Comparison of ENCODE assay signal across 9 mouse cellular contexts in genomic region chr12:54060732-54061131, GRCm38 (mm10).
DNase-seq lines count a peak whose midpoint lies in the region; ATAC-seq lines count a peak whose summit lies in the region.
"Had no signal": no experiment of that assay in that cellular context is flagged by ENCODE, and none has a peak within 500 bp of the region (broad histone marks: within the 10 kb centered on the region; RNA-seq: fewer than 3 reads in every experiment).

No protein-coding gene starts in this region.

- no peak overlapping the region for H3K27ac ChIP-seq in intestine, embryonic 14.5 days (ENCODE audit: low read depth)
- no peak overlapping the region for H3K27ac ChIP-seq in midbrain, embryonic 16.5 days (ENCODE audit: low read length)
- H3K27ac ChIP-seq in stomach, embryonic 15.5 days = no peak overlapping the region

- H3K4me1 ChIP-seq in intestine, embryonic 14.5 days (replicated peaks; ENCODE audit: control insufficient read depth, insufficient read depth, low read length) = no peaks in the 10 kb centered on the region
- H3K4me1 ChIP-seq in midbrain, embryonic 16.5 days (ENCODE audit: control insufficient read depth, insufficient read depth, low read length) = peaks cover 3% of the 10 kb centered on the region
- H3K4me1 ChIP-seq in stomach, embryonic 15.5 days = no peaks in the 10 kb centered on the region

- H3K9me3 ChIP-seq in intestine, embryonic 14.5 days (ENCODE audit: control insufficient read depth, low read length) = no peaks in the 10 kb centered on the region
- no peaks in the 10 kb centered on the region for H3K9me3 ChIP-seq in midbrain, embryonic 16.5 days (replicated peaks; ENCODE audit: control insufficient read depth, low read length, poor library complexity, severe bottlenecking)
- H3K9me3 ChIP-seq in stomach, embryonic 15.5 days = no peaks in the 10 kb centered on the region

- H3K27me3 ChIP-seq in intestine, embryonic 14.5 days (replicated peaks; ENCODE audit: control insufficient read depth, insufficient read depth, low read length) = peaks cover 2% of the 10 kb centered on the region; the same call in 1 of the 2 replicates
- no peaks in the 10 kb centered on the region for H3K27me3 ChIP-seq in midbrain, embryonic 16.5 days (ENCODE audit: control insufficient read depth, insufficient read depth, low read depth, low read length)
- H3K27me3 ChIP-seq in stomach, embryonic 15.5 days (replicated peaks) = no peaks in the 10 kb centered on the region

- intact Hi-C loops in left cerebral cortex, postnatal 10 days (cut with DNase I) = loop anchor here (5.0 to 10.0 kb wide), 4 partner anchors 316 to 1138 kb away; no protein-coding TSS in a partner anchor

- DNase-seq in cerebellum, adult 11 months = peak; percentile 14
- DNase-seq in cerebellum, adult 11-12 months = no peak
- peak; percentile 33 for DNase-seq in cerebellum, adult 8-10 months
- peak; percentile 42 to 82 for DNase-seq in frontal cortex, postnatal 10 days (ENCODE audit: low spot score in 2 of 2)
- DNase-seq in intestine, embryonic 14.5 days (ENCODE audit: low spot score) = peak; percentile 93
- peak; percentile 79 to 85 for DNase-seq in left cerebral cortex, postnatal 10 days (ENCODE audit: extremely low spot score in 1 of 2, low spot score in 2 of 2)

- H3K36me3 ChIP-seq in intestine, embryonic 14.5 days (ENCODE audit: control insufficient read depth, insufficient read depth, low read length) = no peaks in the 10 kb centered on the region
- no peaks in the 10 kb centered on the region for H3K36me3 ChIP-seq in midbrain, embryonic 16.5 days (ENCODE audit: control insufficient read depth, insufficient read depth, low read length)
- H3K36me3 ChIP-seq in stomach, embryonic 15.5 days = no peaks in the 10 kb centered on the region

- H3K4me3 ChIP-seq in intestine, embryonic 14.5 days (ENCODE audit: low read depth, low read length) = no peak overlapping the region
- H3K4me3 ChIP-seq in midbrain, embryonic 16.5 days (ENCODE audit: low read depth, low read length) = no peak overlapping the region
- no peak overlapping the region for H3K4me3 ChIP-seq in stomach, embryonic 15.5 days (replicated peaks)
- H3K4me3 ChIP-seq: megakaryocyte, embryonic 14.5 days had no signal

- no peak overlapping the region for H3K4me2 ChIP-seq in intestine, embryonic 14.5 days (ENCODE audit: low read length)
- H3K4me2 ChIP-seq in midbrain, embryonic 16.5 days (ENCODE audit: low read length) = no peak overlapping the region
- H3K4me2 ChIP-seq in stomach, embryonic 15.5 days = no peak overlapping the region

- ATAC-seq in intestine, embryonic 14.5 days (replicated peaks; ENCODE audit: low FRiP score, low TSS enrichment, low read depth) = 0 out of 2 replicates have a peak, but pooled peaks have one; percentile 58
- peak; percentile 83 for ATAC-seq in midbrain, embryonic 16.5 days
- peak; percentile 50; the same call in 1 of the 2 replicates for ATAC-seq in stomach, embryonic 15.5 days (ENCODE audit: insufficient read depth, low FRiP score, low read depth)

- H3K9ac ChIP-seq in intestine, embryonic 14.5 days (ENCODE audit: low read length) = no peak overlapping the region
- no peak overlapping the region for H3K9ac ChIP-seq in midbrain, embryonic 16.5 days (ENCODE audit: low read depth, low read length)
- H3K9ac ChIP-seq in stomach, embryonic 15.5 days = no peak overlapping the region

- WGBS in intestine, embryonic 14.5 days = 7% methylated on average over 8 of the region's 8 CpGs
- WGBS in midbrain, embryonic 16.5 days = 18% methylated on average over 8 of the region's 8 CpGs
- WGBS in stomach, embryonic 15.5 days = 7% methylated on average over 8 of the region's 8 CpGs
